Comparison of ENCODE assay signal across 9 mouse cellular contexts in the genomic region with DNA sequence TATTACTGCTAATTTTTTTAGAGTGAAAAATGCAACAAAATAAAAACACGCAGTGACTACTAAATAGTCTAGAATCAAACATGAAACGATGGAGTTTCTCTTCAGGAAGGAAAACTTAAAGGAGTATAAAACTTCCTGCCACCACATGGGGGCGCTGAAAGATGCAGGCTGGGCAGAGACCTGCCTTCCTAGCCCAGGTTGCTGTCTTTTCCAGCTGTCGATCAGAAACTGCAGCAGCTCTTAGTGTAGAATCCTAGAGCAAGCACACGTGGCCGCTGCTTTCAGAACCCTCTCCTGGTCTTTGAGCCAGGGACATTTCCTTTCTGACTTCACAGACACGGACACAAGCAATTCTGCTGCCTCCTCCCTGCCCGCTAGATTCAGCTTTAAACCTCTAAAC. TPM values are rescaled to one million over a fixed set of nuclear protein-coding genes. Genes with fewer than 3 reads are reported as not detected.
A peak's percentile ranks its signal among the peaks of the same experiment; 100 is the strongest.
DNase-seq lines count a peak whose midpoint lies in the region; ATAC-seq and TF ChIP-seq lines count a peak whose summit lies in the region.
"Had no signal": no experiment of that assay in that cellular context is flagged by ENCODE, and none has a peak within 500 bp of the region (broad histone marks: within the 10 kb centered on the region; RNA-seq: fewer than 3 reads in every experiment).

No protein-coding gene starts in this region.

- H3K9ac ChIP-seq in midbrain, embryonic 16.5 days (ENCODE audit: low read depth, low read length), result no peak overlapping the region
- 0 out of 2 replicates have a peak overlapping the region, but pooled peaks have one; percentile 5 for H3K9ac ChIP-seq in heart, embryonic 13.5 days
- H3K9ac ChIP-seq in liver, embryonic 13.5 days, result no peak overlapping the region

- TF ChIP-seq POLR2A in bone marrow, adult 2 months (IDR thresholded peaks at IDR 0.05; ENCODE audit: borderline replicate concordance, control insufficient read depth, low read depth, low read length), result no peak
- no peak for TF ChIP-seq POLR2A in small intestine, adult 2 months (IDR thresholded peaks at IDR 0.05; ENCODE audit: low read depth, low read length)

- 30% methylated on average over 8 of the region's 8 CpGs for WGBS in midbrain, embryonic 10.5 days
- 22% methylated on average over 8 of the region's 8 CpGs for WGBS in midbrain, embryonic 16.5 days
- WGBS in bone marrow, adult 2 months, result 35% methylated on average over 8 of the region's 8 CpGs
- 18% methylated on average over 8 of the region's 8 CpGs for WGBS in heart, embryonic 13.5 days
- 20% methylated on average over 8 of the region's 8 CpGs for WGBS in liver, embryonic 13.5 days (ENCODE audit: insufficient replicate concordance)
- WGBS in small intestine, adult 2 months, result 31% methylated on average over 8 of the region's 8 CpGs

- no peak overlapping the region for H3K27ac ChIP-seq in midbrain, embryonic 10.5 days (replicated peaks)
- no peak overlapping the region for H3K27ac ChIP-seq in midbrain, embryonic 16.5 days (ENCODE audit: low read length)
- no peak overlapping the region for H3K27ac ChIP-seq in bone marrow, adult 2 months (ENCODE audit: control insufficient read depth, insufficient read depth, low read depth, low read length, poor library complexity)
- H3K27ac ChIP-seq in heart, embryonic 13.5 days (replicated peaks), result no peak overlapping the region
- H3K27ac ChIP-seq in liver, embryonic 13.5 days, result no peak overlapping the region
- H3K27ac ChIP-seq in small intestine, adult 2 months (ENCODE audit: insufficient read depth, low read depth, low read length), result no peak overlapping the region

- H3K9me3 ChIP-seq in midbrain, embryonic 10.5 days (replicated peaks), result no peaks in the 10 kb centered on the region
- no peaks in the 10 kb centered on the region for H3K9me3 ChIP-seq in midbrain, embryonic 16.5 days (replicated peaks; ENCODE audit: control insufficient read depth, low read length, poor library complexity, severe bottlenecking)
- no peaks in the 10 kb centered on the region for H3K9me3 ChIP-seq in heart, embryonic 13.5 days
- no peaks in the 10 kb centered on the region for H3K9me3 ChIP-seq in liver, embryonic 13.5 days (replicated peaks)

- no peak overlapping the region for H3K4me3 ChIP-seq in midbrain, embryonic 10.5 days
- no peak overlapping the region for H3K4me3 ChIP-seq in midbrain, embryonic 16.5 days (ENCODE audit: low read depth, low read length)
- no peak overlapping the region for H3K4me3 ChIP-seq in bone marrow, adult 2 months (replicated peaks; ENCODE audit: control insufficient read depth, low read depth, low read length)
- H3K4me3 ChIP-seq in heart, embryonic 13.5 days, result no peak overlapping the region
- no peak overlapping the region for H3K4me3 ChIP-seq in liver, embryonic 13.5 days (replicated peaks)
- H3K4me3 ChIP-seq in small intestine, adult 2 months (ENCODE audit: low read depth, low read length), result no peak overlapping the region

- peak; percentile 40 to 47 for DNase-seq in cerebellum, adult 18-20 months
- DNase-seq in midbrain, embryonic 10.5 days (ENCODE audit: low spot score), result peak; percentile 50
- DNase-seq in liver, embryonic 13.5 days, result peak; percentile 34

- H3K4me2 ChIP-seq in midbrain, embryonic 16.5 days (ENCODE audit: low read length), result no peak overlapping the region
- 0 out of 2 replicates have a peak overlapping the region, but pooled peaks have one; percentile 18 for H3K4me2 ChIP-seq in heart, embryonic 13.5 days
- no peak overlapping the region for H3K4me2 ChIP-seq in liver, embryonic 13.5 days

- no peaks in the 10 kb centered on the region for H3K27me3 ChIP-seq in midbrain, embryonic 10.5 days (ENCODE audit: low read depth, poor library complexity, severe bottlenecking)
- no peaks in the 10 kb centered on the region for H3K27me3 ChIP-seq in midbrain, embryonic 16.5 days (ENCODE audit: control insufficient read depth, insufficient read depth, low read depth, low read length)
- peaks cover 8% of the 10 kb centered on the region; the same call in 1 of the 2 replicates for H3K27me3 ChIP-seq in heart, embryonic 13.5 days (replicated peaks)
- H3K27me3 ChIP-seq in liver, embryonic 13.5 days, result no peaks in the 10 kb centered on the region
- H3K27me3 ChIP-seq in small intestine, adult 2 months (ENCODE audit: control insufficient read depth, insufficient read depth, low read length), result no peaks in the 10 kb centered on the region

- TF ChIP-seq CTCF in bone marrow, adult 2 months (IDR thresholded peaks at IDR 0.05; ENCODE audit: control insufficient read depth, insufficient read depth, low read length), result peak; percentile 67
- peak; percentile 62; the same call in 1 of the 2 replicates for TF ChIP-seq CTCF in small intestine, adult 2 months (IDR thresholded peaks at IDR 0.05; ENCODE audit: extremely low read depth, insufficient read length, insufficient replicate concordance, low read depth, low read length)

- ATAC-seq in cerebellum, adult (ENCODE audit: insufficient number of reproducible peaks, low FRiP score, low TSS enrichment), result no peak
- no peak for ATAC-seq in midbrain, embryonic 16.5 days
- ATAC-seq in heart, embryonic 13.5 days (ENCODE audit: extremely low read depth, insufficient number of reproducible peaks, low FRiP score, low TSS enrichment), result no peak
- no peak for ATAC-seq in liver, embryonic 13.5 days (ENCODE audit: low read depth)

- no peaks in the 10 kb centered on the region for H3K36me3 ChIP-seq in midbrain, embryonic 10.5 days
- H3K36me3 ChIP-seq in midbrain, embryonic 16.5 days (ENCODE audit: control insufficient read depth, insufficient read depth, low read length), result no peaks in the 10 kb centered on the region
- no peaks in the 10 kb centered on the region for H3K36me3 ChIP-seq in heart, embryonic 13.5 days
- H3K36me3 ChIP-seq in liver, embryonic 13.5 days, result no peaks in the 10 kb centered on the region
- no peaks in the 10 kb centered on the region for H3K36me3 ChIP-seq in small intestine, adult 2 months (ENCODE audit: control insufficient read depth, insufficient read depth, low read length)

- H3K4me1 ChIP-seq in midbrain, embryonic 10.5 days, result peaks cover 14% of the 10 kb centered on the region
- peaks cover 3% of the 10 kb centered on the region; the same call in 1 of the 2 replicates for H3K4me1 ChIP-seq in midbrain, embryonic 16.5 days (ENCODE audit: control insufficient read depth, insufficient read depth, low read length)
- H3K4me1 ChIP-seq in bone marrow, adult 2 months (ENCODE audit: control insufficient read depth, insufficient read depth, low read length), result no peaks in the 10 kb centered on the region
- no peaks in the 10 kb centered on the region for H3K4me1 ChIP-seq in heart, embryonic 13.5 days
- no peaks in the 10 kb centered on the region for H3K4me1 ChIP-seq in liver, embryonic 13.5 days (replicated peaks)
- H3K4me1 ChIP-seq in small intestine, adult 2 months (ENCODE audit: control insufficient read depth, insufficient read depth, insufficient read length, low read length), result no peaks in the 10 kb centered on the region

RNA-seq across cellular contexts. Expression of a gene that starts 18.3 kb away (rescaled TPM):
- 6.1 and 6.8 TPM in 2 replicates for polyA plus RNA-seq in midbrain, embryonic 10.5 days (2016; fragmentation: Nextera tagmentation; extraction: Ambion mirVana)
- 11.1 and 13.5 TPM in 2 replicates for polyA plus RNA-seq in midbrain, embryonic 16.5 days (2015; fragmentation: Nextera tagmentation; extraction: Ambion mirVana)
- not detected in 2 replicates for polyA plus RNA-seq in bone marrow, adult 2 months (2011; ENCODE audit: insufficient read depth, insufficient read length, low replicate concordance, missing spikeins)
- 0.47 and 0.55 TPM in 2 replicates for polyA plus RNA-seq in heart, embryonic 13.5 days (2015; fragmentation: Nextera tagmentation; extraction: Ambion mirVana)
- not detected in 2 replicates for polyA plus RNA-seq in liver, embryonic 13.5 days (2015; fragmentation: Nextera tagmentation; extraction: Ambion mirVana)
- polyA plus RNA-seq in small intestine, adult 2 months (2012; rRNA removed), result not detected in 2 replicates

RNA-seq across cellular contexts. Expression of a gene that starts 29.7 kb away (rescaled TPM):
- not detected in 2 replicates for polyA plus RNA-seq in midbrain, embryonic 10.5 days (2016; fragmentation: Nextera tagmentation; extraction: Ambion mirVana)
- not detected in 2 replicates for polyA plus RNA-seq in midbrain, embryonic 16.5 days (2015; fragmentation: Nextera tagmentation; extraction: Ambion mirVana)
- polyA plus RNA-seq in bone marrow, adult 2 months (2011; ENCODE audit: insufficient read depth, insufficient read length, low replicate concordance, missing spikeins), result not detected in 2 replicates
- polyA plus RNA-seq in heart, embryonic 13.5 days (2015; fragmentation: Nextera tagmentation; extraction: Ambion mirVana), result not detected in 2 replicates
- polyA plus RNA-seq in liver, embryonic 13.5 days (2015; fragmentation: Nextera tagmentation; extraction: Ambion mirVana), result not detected in 2 replicates
- polyA plus RNA-seq in small intestine, adult 2 months (2012; rRNA removed), result not detected in 2 replicates
- polyA plus RNA-seq: heart, embryonic 14.5 days had no signal

RNA-seq across cellular contexts. Expression of a gene that starts 42.5 kb away (rescaled TPM):
- polyA plus RNA-seq in midbrain, embryonic 10.5 days (2016; fragmentation: Nextera tagmentation; extraction: Ambion mirVana), result 1.5 and 2.5 TPM in 2 replicates
- 1.0 and 2.2 TPM in 2 replicates for polyA plus RNA-seq in midbrain, embryonic 16.5 days (2015; fragmentation: Nextera tagmentation; extraction: Ambion mirVana)
- 22.2 and 35.2 TPM in 2 replicates for polyA plus RNA-seq in bone marrow, adult 2 months (2011; ENCODE audit: insufficient read depth, insufficient read length, low replicate concordance, missing spikeins)
- 5.7 and 6.8 TPM in 2 replicates for polyA plus RNA-seq in heart, embryonic 13.5 days (2015; fragmentation: Nextera tagmentation; extraction: Ambion mirVana)
- polyA plus RNA-seq in liver, embryonic 13.5 days (2015; fragmentation: Nextera tagmentation; extraction: Ambion mirVana), result 2.7 and 4.0 TPM in 2 replicates
- polyA plus RNA-seq in small intestine, adult 2 months (2012; rRNA removed), result 7.6 and 28.3 TPM in 2 replicates
